Mouse (Mus musculus): Measurements from ENCODE around the gene Cd63.
A peak's percentile ranks its signal among the peaks of the same experiment; 100 is the strongest.

The Cd63 gene

DNA sequence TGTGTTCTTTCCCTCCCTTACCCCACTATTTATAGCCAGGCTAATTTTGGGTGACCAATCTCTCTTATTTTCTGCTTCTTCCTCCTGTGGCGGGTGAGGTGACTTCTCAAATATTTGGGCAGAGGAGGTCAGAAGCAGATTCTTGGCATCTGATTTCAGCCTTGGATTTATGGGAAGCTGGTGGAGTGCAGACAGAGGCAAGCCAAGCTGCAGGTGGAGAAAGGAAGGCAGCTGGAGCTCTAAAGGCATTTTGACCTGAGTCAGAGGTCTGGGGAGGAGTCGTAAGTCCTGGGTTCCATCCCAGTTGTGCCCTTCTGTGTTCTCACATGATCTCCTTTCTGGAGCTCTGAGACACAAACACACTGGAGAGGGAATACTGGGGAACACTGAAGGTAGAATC lies 30.7 kb downstream of the Cd63 start:
- no peak for DNase-seq

GRCm38 (mm10) chr10:128933574-128933973 lies 32.8 kb downstream of the Cd63 start, which contains the start of gene Itga7:
TSS of gene Itga7 (plus strand) at chr10:128933818.
- no peak for DNase-seq

DNA sequence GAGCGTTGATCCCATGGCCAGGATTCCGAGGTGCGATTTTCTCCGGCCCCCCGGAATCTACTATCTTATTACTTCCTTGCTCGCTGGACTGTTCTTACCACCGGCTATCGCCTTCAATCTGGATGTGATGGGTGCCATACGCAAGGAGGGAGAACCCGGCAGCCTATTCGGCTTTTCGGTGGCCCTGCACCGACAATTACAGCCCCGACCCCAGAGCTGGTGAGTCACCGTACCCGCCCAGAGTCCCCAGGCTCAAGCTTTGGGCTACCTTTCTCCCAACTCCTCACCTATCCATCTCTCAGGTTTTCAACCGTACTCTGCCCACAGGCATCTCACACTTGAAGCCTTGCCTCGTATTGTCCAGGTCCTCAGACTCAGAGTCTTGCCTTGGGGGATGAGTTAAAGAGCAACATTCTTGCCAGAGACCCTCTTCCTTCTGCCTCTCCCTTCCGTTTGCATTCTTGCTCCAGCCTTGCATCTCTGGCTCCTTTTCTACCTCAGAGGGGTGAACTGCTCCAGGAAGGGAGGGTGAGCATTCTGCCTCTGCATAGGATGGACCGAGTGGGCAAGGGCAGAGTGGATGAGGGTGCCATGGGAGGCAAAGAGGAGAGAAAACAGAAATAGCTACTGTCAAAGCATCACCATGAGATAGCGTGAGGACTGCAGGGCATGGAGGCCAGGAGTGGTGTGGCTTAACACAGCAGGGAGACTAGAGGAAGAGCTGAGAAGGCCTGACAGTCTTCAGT lies 33.4 kb downstream of the Cd63 start:
- no peak for DNase-seq

GRCm38 (mm10) chr10:128934997-128935787 lies 34.4 kb downstream of the Cd63 start:
- DNase-seq = no peak

- no peak for DNase-seq
Observed at GRCm38 (mm10) chr10:128935826-128936440, 35.1 kb downstream of the Cd63 start.

DNA sequence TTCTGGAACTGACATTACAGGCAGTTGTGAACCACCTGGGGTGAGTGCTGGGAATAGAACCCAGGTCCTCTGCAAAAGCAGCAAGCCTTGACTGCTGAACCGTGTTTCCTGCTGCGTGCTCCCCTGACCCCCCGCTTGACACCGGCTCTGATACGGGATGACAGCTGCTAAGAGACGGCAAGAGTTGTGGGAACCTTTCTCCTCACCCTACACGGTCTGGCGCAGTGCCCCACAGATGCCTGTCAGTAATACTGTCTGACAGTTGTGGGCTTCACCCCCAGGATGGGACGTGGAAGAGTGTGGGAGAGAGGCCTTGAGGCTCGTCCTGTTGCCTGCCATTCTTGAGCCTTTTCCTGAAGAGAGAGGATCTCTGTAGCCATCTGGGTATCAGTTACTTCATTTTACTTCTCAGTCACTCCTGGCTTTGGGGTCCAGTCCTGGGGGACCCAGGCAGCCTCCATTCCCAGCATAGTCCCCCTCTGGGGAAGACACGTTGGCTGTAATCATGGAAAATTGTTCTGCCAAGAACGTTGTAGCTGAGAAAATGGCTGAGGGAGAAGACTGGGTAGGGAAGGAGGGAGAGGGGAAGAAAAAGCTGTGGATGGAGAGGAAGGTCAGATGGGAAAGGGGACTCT lies 37.1 kb downstream of the Cd63 start:
- no peak for DNase-seq

GRCm38 (mm10) chr10:128938457-128938856 lies 37.7 kb downstream of the Cd63 start:
- DNase-seq = peak; percentile 92

GRCm38 (mm10) chr10:128938974-128939373 lies 38.2 kb downstream of the Cd63 start:
- DNase-seq = peak; percentile 63

- no peak for DNase-seq
Observed at GRCm38 (mm10) chr10:128940475-128941061, 39.8 kb downstream of the Cd63 start.

GRCm38 (mm10) chr10:128945675-128946074 lies 44.9 kb downstream of the Cd63 start:
- DNase-seq = no peak

GRCm38 (mm10) chr10:128947496-128947895 lies 46.7 kb downstream of the Cd63 start:
- DNase-seq = no peak

DNA sequence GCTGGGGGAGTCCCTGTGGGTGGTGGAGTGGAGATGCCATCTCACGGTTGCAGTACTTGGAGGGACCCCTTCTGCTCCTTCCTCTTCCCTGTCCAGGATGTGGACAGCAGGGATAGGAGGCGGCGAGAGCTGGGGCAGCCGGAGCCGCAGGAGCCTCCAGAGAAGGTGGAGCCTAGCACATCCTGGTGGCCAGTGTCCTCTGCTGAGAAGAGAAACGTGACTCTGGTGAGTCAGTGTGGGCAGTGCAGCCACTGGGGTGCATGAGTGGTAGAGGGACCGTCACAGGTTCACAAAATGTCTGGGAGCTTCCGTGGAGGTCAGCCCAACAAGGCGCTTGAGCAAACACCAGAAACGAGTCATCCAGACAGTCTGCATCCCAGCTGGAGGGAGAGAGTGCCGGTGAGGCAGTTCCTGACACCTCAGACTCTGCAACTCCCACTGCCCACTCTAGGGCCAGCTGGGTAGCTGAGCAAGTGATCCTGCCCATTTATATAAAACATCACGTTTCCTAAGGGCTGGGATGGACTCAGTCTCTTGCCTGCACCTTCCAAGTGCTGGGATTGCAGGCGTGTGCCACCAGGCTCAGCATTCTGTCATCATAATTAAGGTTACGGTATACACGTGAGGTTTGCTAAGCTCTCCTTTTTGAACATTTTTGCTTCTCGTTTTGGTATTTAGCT lies 49.6 kb downstream of the Cd63 start:
- DNase-seq = no peak

DNA sequence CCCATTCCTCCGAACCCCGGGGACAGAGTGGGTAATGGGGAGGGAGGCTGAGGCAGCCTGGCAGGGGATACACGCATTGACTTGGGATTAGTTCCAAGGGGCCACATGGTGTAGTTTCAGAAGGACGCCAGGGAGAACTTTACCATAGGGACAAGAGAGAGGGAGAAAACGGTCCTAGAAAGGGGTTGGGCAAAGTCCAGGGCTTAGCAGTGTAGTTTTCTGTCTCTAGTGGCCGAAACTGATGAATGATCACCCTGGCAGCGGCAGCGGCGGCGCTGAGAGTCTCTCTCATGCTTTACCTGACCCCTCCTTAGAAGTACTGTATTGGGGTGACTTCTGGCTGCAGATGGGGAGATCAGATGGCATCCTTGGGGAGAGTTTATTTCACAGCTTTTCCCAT lies 57.6 kb downstream of the Cd63 start:
- no peak for DNase-seq

- DNase-seq = no peak
Observed at GRCm38 (mm10) chr10:128960142-128960541, 59.4 kb downstream of the Cd63 start.

- peak; percentile 78 for DNase-seq
Observed at GRCm38 (mm10) chr10:128960590-128961584, 60.1 kb downstream of the Cd63 start, which contains the start of gene Mettl7b. TSS of gene Mettl7b (minus strand) at chr10:128960988.
